Mouse (Mus musculus): ENCODE measurements around the gene Svop. TPM values are rescaled to one million over a fixed set of nuclear protein-coding genes. Genes with fewer than 3 reads are reported as not detected.

Svop gene
- polyA plus RNA-seq (2015; fragmentation: Nextera tagmentation; extraction: Ambion mirVana) = 1.7 and 2.0 TPM in 2 replicates

DNA sequence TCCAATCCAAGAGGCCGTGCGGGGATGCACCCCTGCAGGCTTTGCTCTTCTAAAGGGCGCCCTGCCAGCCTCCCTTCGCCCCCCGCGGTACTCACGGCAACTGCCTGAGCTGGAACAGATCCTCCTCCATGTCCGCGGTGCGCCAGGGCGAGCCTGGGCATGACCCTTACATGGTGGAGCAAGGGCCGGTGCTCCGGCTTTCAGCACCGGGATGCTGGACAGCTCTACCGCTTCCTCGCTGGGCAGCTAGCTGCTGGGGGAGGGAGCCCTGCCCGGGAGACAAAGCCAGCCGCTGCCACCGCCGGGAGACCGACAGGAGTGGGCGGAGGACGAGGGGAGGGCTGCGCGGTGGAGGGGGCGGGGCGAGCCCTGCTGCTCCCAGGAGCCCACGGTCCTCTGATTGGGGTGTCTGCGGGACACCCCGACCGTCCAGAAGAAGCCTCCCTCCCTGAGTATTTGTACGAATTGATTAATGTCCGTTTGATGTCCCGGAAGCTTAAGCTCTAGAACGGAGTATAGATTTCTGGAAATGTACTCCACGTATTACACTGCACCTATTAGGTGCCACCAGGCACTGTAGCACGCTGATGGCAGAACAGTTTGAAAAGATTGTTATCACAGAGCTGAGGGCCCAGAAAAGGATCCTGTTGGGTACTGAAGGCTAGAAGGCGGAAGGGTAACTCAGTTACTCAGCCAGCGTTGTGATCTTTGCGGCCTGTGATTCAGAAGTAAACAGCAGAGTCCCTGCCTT is at the start of gene Svop:
Svop (minus strand) TSS at position 514 of the 751 bp plus-strand sequence.
- Histone ChIP-seq H3K36me3 (ENCODE audit: control insufficient read depth, insufficient read depth, low read length) (no peaks in the 10 kb centered on the region), H3K9me3 (ENCODE audit: control insufficient read depth, low read length) (no peaks in the 10 kb centered on the region), H3K27ac (ENCODE audit: low read length) (no peak within 1 kb of the TSS), H3K4me3 (ENCODE audit: low read length) (peak within 1 kb of the TSS; percentile 20; the same call in 1 of the 2 replicates), H3K4me2 (ENCODE audit: low read depth, low read length) (peak within 1 kb of the TSS; percentile 30; the same call in 1 of the 2 replicates), H3K9ac (ENCODE audit: low read depth, low read length) (no peak within 1 kb of the TSS), H3K4me1 (ENCODE audit: control insufficient read depth, insufficient read depth, low read length) (no peaks in the 10 kb centered on the region), H3K27me3 (replicated peaks; ENCODE audit: control insufficient read depth, insufficient read depth, low read length) (no peaks in the 10 kb centered on the region; the same call in 1 of the 2 replicates)
- 3% methylated on average over 40 of the region's 40 CpGs for WGBS
- ATAC-seq = peak; percentile 64

- H3K27me3 ChIP-seq (replicated peaks; ENCODE audit: control insufficient read depth, insufficient read depth, low read length) = no peaks in the 10 kb centered on the region
- WGBS = 28% methylated on average over 9 of the region's 9 CpGs
- H3K4me3 ChIP-seq (ENCODE audit: low read length) = no peak overlapping the region
- no peaks in the 10 kb centered on the region for H3K36me3 ChIP-seq (ENCODE audit: control insufficient read depth, insufficient read depth, low read length)
- H3K9ac ChIP-seq (ENCODE audit: low read depth, low read length) = 0 out of 2 replicates have a peak overlapping the region, but pooled peaks have one; percentile 20
- peaks cover 32% of the 10 kb centered on the region for H3K4me1 ChIP-seq (ENCODE audit: control insufficient read depth, insufficient read depth, low read length)
- H3K4me2 ChIP-seq (ENCODE audit: low read depth, low read length) = peak overlapping the region; percentile 38; the same call in 1 of the 2 replicates
- peak; percentile 82 for ATAC-seq
- H3K27ac ChIP-seq (ENCODE audit: low read length) = peak overlapping the region; percentile 90
- H3K9me3 ChIP-seq (ENCODE audit: control insufficient read depth, low read length) = no peaks in the 10 kb centered on the region
Measured at GRCm38 (mm10) chr5:114139175-114139574, 47.8 kb upstream of the Svop start.

- Histone ChIP-seq H3K4me3 (ENCODE audit: low read length) (no peak overlapping the region), H3K36me3 (ENCODE audit: control insufficient read depth, insufficient read depth, low read length) (no peaks in the 10 kb centered on the region), H3K9me3 (ENCODE audit: control insufficient read depth, low read length) (no peaks in the 10 kb centered on the region), H3K27ac (ENCODE audit: low read length) (peak overlapping the region; percentile 90), H3K4me2 (ENCODE audit: low read depth, low read length) (peak overlapping the region; percentile 38), H3K9ac (ENCODE audit: low read depth, low read length) (peak overlapping the region; percentile 20; the same call in 1 of the 2 replicates), H3K4me1 (ENCODE audit: control insufficient read depth, insufficient read depth, low read length) (peaks cover 34% of the 10 kb centered on the region), H3K27me3 (replicated peaks; ENCODE audit: control insufficient read depth, insufficient read depth, low read length) (no peaks in the 10 kb centered on the region)
- peak; percentile 78 for ATAC-seq
- WGBS = 47% methylated on average over 21 of the region's 21 CpGs
Measured at GRCm38 (mm10) chr5:114138277-114139164, 47.2 kb upstream of the Svop start.

DNA sequence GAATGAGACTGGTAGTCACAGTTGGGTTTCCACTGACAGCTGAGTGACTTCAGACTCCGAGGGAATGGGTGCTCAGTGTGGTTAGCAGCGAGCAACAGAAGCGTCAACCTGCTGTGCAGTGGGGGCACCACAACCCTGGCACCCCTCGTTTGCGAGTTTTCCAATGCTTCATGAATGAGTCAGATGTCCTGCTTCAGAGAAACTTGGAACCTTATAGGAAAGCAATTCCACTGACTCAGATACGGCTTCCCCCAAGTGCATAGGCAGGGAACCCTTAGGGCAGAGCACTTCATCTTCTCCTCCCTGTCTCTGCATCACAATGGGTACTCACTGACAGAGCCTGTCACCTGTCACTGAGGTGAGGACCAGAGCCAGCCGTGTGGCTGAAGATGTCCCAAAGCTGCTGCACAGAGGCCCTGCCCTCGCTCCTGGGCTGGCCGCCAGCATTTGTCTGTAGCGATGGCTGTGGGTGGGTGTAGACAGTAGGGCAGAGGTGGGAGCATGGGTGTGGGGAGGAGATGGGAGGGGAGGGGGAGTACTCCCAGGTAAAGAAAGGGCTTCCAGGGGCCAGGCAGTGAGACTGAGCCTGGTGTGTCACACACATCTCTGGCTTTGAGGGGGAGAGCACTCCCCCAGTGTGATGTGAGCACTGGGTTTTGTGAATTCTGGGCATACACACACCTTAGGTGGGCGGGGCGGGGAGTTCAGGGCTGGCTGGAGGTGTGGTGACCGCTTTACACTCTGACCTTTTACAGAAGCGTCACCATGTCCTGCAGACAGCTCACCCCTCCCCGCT is 46.3 kb upstream of the Svop start:
- H3K36me3 ChIP-seq (ENCODE audit: control insufficient read depth, insufficient read depth, low read length) = no peaks in the 10 kb centered on the region
- H3K9ac ChIP-seq (ENCODE audit: low read depth, low read length) = no peak overlapping the region
- H3K4me2 ChIP-seq (ENCODE audit: low read depth, low read length) = peak overlapping the region; percentile 22
- 73% methylated on average over 15 of the region's 15 CpGs for WGBS
- no peaks in the 10 kb centered on the region for H3K9me3 ChIP-seq (ENCODE audit: control insufficient read depth, low read length)
- no peaks in the 10 kb centered on the region for H3K27me3 ChIP-seq (replicated peaks; ENCODE audit: control insufficient read depth, insufficient read depth, low read length)
- H3K4me1 ChIP-seq (ENCODE audit: control insufficient read depth, insufficient read depth, low read length) = peaks cover 31% of the 10 kb centered on the region
- H3K27ac ChIP-seq (ENCODE audit: low read length) = peak overlapping the region; percentile 90
- ATAC-seq = peak; percentile 29
- H3K4me3 ChIP-seq (ENCODE audit: low read length) = no peak overlapping the region

- Histone ChIP-seq H3K27ac (ENCODE audit: low read length) (no peak overlapping the region), H3K27me3 (replicated peaks; ENCODE audit: control insufficient read depth, insufficient read depth, low read length) (no peaks in the 10 kb centered on the region), H3K4me3 (ENCODE audit: low read length) (no peak overlapping the region), H3K4me1 (ENCODE audit: control insufficient read depth, insufficient read depth, low read length) (peaks cover 44% of the 10 kb centered on the region), H3K4me2 (ENCODE audit: low read depth, low read length) (no peak overlapping the region), H3K9ac (ENCODE audit: low read depth, low read length) (no peak overlapping the region), H3K36me3 (ENCODE audit: control insufficient read depth, insufficient read depth, low read length) (no peaks in the 10 kb centered on the region), H3K9me3 (ENCODE audit: control insufficient read depth, low read length) (no peaks in the 10 kb centered on the region)
- WGBS = 81% methylated on average over 10 of the region's 10 CpGs
- ATAC-seq = no peak
Measured at GRCm38 (mm10) chr5:114135516-114135915, 44.1 kb upstream of the Svop start.

- no peak for ATAC-seq
- H3K4me2 ChIP-seq (ENCODE audit: low read depth, low read length) = no peak overlapping the region
- peak overlapping the region; percentile 23 for H3K27ac ChIP-seq (ENCODE audit: low read length)
- H3K4me1 ChIP-seq (ENCODE audit: control insufficient read depth, insufficient read depth, low read length) = peaks cover 45% of the 10 kb centered on the region
- H3K27me3 ChIP-seq (replicated peaks; ENCODE audit: control insufficient read depth, insufficient read depth, low read length) = no peaks in the 10 kb centered on the region
- H3K9me3 ChIP-seq (ENCODE audit: control insufficient read depth, low read length) = no peaks in the 10 kb centered on the region
- 48% methylated on average over 6 of the region's 6 CpGs for WGBS
- H3K9ac ChIP-seq (ENCODE audit: low read depth, low read length) = no peak overlapping the region
- no peaks in the 10 kb centered on the region for H3K36me3 ChIP-seq (ENCODE audit: control insufficient read depth, insufficient read depth, low read length)
- H3K4me3 ChIP-seq (ENCODE audit: low read length) = no peak overlapping the region
Measured at GRCm38 (mm10) chr5:114134091-114134534, 42.7 kb upstream of the Svop start.

DNA sequence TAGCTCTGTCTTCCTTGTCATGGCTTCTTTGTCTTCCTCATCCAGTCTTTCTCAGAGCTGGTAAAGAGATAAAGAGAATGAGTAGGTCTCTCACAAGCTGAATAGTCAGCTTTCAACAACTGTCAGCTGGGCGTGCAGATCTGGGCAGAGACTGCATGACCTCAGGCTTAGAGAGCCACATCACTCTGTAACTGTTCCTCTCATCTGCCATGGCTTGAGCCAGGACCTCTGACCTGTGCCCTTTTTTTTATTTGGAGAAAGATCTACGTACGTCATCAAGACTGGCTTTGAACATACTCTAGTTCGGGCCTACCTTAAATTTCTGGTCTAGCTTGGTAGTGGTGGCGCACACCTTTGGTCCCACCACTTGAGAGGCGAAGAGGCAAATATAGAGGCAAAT is 41.5 kb upstream of the Svop start:
- no peak overlapping the region for H3K27ac ChIP-seq (ENCODE audit: low read length)
- WGBS = 88% methylated on average over 6 of the region's 6 CpGs
- no peaks in the 10 kb centered on the region for H3K36me3 ChIP-seq (ENCODE audit: control insufficient read depth, insufficient read depth, low read length)
- H3K27me3 ChIP-seq (replicated peaks; ENCODE audit: control insufficient read depth, insufficient read depth, low read length) = no peaks in the 10 kb centered on the region
- H3K9me3 ChIP-seq (ENCODE audit: control insufficient read depth, low read length) = no peaks in the 10 kb centered on the region
- no peak for ATAC-seq
- H3K4me3 ChIP-seq (ENCODE audit: low read length) = no peak overlapping the region
- peaks cover 34% of the 10 kb centered on the region for H3K4me1 ChIP-seq (ENCODE audit: control insufficient read depth, insufficient read depth, low read length)
- no peak overlapping the region for H3K9ac ChIP-seq (ENCODE audit: low read depth, low read length)
- H3K4me2 ChIP-seq (ENCODE audit: low read depth, low read length) = no peak overlapping the region

- 0% methylated on average over 15 of the region's 15 CpGs for WGBS
- Histone ChIP-seq H3K4me3 (ENCODE audit: low read length) (peak overlapping the region; percentile 86), H3K36me3 (ENCODE audit: control insufficient read depth, insufficient read depth, low read length) (no peaks in the 10 kb centered on the region), H3K9ac (ENCODE audit: low read depth, low read length) (peak overlapping the region; percentile 75), H3K9me3 (ENCODE audit: control insufficient read depth, low read length) (no peaks in the 10 kb centered on the region), H3K27me3 (replicated peaks; ENCODE audit: control insufficient read depth, insufficient read depth, low read length) (no peaks in the 10 kb centered on the region), H3K4me1 (ENCODE audit: control insufficient read depth, insufficient read depth, low read length) (peaks cover 35% of the 10 kb centered on the region), H3K4me2 (ENCODE audit: low read depth, low read length) (peak overlapping the region; percentile 99), H3K27ac (ENCODE audit: low read length) (peak overlapping the region; percentile 83)
- ATAC-seq = no peak
Measured at GRCm38 (mm10) chr5:114131521-114131840, 40.1 kb upstream of the Svop start.

All from intestine, embryonic 16.5 days (tissue).